Mouse (Mus musculus): ENCODE measurements around the gene Il27.

The Il27 gene

DNA sequence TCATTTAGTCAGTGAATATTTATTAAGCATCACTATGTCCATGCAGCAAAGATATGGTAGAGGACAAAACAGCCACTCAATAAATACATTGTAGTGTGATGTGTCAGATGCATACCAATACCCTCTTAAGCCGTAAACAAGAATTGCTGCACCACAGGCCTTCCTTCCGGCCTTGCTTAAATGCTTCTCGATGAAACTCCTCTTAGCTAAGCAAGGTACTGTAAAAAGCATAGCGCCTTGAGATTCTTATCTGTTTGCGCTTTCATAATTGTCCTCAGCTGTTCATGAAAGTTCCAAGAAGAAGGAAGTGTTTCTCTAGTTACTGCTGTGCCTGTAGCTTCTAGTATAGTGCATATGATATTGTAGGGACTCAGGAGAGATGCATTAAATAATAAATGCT lies 11.9 kb upstream of the Il27 start:
- WGBS = 75% methylated on average over 5 of the region's 5 CpGs

DNA sequence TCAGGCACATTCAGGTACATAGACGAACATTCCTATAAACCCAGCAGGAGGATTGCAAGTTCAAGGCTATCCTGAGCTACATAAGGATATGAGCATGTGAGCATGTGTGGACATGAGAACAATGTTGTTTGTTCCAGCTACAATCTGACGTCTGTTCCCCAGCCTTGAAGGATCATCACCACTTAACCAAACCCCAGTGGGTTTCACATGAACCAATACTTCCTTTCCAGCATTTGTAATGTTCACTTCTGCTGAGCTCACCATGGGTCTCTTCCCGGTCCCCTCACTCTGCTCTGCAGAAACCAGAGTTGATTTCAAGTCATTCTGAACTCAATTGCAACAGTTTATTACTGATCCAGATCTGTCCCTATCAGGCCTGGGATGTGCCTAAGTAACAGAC lies 7.9 kb upstream of the Il27 start:
- WGBS = 85% methylated on average over 3 of the region's 3 CpGs

DNA sequence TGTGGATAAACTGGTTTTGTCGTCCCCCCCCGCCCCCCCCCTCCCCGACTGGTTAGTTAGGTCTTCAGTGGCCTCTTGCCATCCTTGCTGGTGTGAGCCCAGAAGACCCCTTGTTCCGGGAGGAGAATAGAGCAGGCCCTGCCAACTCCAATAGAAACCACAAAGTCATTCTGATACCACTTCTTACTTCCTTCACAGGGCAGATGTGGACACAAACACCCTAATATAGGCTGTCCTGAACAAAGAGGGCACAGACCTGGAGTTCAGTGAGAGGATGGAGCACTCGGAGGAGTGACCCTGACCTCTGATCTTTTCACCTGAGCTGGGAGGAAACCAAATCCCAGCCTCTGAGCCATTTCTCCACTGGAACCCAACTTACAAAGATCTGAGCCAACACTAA lies 7.2 kb upstream of the Il27 start:
- 35% methylated on average over 5 of the region's 5 CpGs for WGBS

DNA sequence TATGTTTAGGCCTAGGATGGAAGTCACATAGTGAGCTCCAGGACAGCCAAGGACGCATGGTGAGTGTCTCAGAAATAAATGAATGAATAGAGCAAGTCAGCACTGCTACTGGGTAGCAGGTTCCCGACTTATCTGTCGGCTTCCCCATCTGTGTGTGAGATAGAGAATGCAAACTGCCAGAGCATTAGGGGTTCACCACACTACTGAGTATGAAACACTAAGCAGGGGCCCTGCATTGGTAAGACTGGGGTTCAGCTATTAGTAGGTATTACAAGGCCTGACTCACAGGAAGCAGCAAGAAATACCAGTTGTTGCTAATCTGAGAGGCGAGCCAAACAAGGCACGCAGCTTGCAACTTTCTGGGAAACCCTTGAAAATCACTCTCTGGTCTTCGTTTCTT lies 4.2 kb upstream of the Il27 start:
- 84% methylated on average over 6 of the region's 6 CpGs for WGBS

DNA sequence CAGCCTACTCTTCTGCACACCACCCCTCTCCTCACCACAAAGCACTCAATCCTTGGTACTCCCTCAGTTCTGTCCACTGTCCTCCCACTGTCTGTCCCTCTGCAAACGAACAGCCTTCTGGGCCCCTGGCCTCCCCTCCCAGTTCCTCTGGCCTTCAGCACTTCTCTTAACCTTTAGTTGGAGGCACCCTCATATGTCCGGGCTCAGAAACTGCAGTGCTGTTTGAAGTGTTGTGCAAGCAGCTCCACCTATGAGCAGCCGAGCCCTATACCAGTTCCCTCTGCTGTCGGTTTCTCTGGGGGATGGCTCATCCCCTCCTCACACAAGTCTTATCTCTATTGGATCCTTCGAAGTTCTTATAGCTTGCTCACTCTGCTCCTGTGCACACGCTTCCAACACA lies 1.7 kb upstream of the Il27 start:
- 80% methylated on average over 6 of the region's 6 CpGs for WGBS

DNA sequence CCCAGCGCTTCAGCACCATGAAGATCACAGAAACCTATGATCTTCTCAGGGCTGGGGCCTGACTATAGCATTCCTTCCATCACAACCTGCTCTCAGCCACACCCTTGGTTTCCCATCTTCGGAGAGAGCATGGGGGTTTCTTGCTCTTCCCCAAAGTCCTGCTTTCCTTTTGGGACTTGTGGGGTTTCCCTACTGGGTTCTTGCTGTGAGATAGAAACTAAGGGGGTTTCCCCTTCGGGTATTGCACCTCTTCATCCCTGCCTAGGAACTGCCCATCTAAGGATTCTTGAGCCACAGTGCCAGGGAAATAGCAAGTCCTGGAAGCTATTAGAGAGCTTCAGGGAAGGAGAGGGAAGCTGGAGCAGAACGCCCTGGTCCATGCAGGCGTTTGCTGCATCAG lies 1.1 kb upstream of the Il27 start:
- 81% methylated on average over 5 of the region's 5 CpGs for WGBS

DNA sequence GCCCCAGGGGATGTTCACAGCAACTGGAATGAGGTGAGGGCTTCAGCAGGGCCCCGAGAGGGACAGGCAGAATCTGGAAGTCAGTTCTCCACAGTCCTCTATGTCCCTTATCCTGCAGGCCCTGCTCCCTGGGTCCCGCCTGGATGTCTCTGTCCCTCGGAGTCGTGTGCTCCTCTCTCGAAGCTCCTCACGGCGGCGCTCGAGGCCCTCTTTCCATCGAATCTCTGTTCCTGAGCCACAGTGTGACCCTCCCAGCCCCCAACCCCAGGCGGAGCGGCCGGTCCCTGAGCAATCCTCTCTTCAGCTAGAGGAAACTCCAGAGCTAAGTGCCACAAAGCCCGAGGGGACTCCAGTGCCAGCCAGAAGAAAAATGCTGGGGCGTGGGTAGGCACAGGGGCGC lies 7.0 kb downstream of the Il27 start:
- WGBS = 23% methylated on average over 16 of the region's 16 CpGs

DNA sequence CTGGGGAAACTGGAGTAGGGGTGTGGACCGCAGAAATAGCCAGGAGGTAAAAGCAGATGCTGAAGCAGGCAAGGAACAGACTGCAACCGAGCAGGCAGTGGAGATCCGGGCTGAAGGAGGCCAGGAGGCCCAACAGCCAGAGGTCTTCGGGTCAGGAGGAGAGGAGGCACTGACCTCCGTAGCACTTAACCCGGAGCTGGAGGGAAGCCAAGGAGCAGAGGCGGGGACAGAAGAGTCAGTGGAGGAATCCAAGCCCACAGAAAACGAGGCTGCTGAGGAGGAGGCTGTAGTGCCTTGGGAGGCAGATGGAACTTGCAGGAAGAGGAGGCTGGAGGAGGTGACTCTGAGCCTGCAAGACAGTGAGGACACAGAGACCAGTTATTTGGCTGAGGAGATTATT lies 7.9 kb downstream of the Il27 start:
- 51% methylated on average over 8 of the region's 8 CpGs for WGBS

DNA sequence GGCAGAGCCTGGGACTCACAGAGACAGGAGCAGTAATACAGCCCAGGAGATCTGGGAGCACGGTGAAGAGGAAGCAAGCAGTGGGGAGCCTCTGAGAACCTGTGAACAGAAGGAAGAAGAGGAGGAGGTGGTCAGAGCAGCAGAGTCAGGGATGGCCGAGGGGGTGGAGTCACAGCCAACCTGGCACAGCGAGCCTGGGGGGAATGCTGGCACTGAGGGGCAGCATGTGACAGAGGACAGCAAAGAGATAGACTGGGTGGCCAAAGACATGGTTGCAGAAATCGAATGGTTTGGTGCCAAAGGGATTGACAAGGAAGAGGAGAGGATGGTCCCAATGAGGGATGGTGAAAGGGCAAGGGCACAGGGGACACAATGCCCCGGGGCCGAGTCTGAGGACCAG lies 9.0 kb downstream of the Il27 start, which contains the start of gene Cln3:
TSS of gene Cln3 (minus strand) at position 101 of the 400 bp plus-strand sequence.
- 71% methylated on average over 6 of the region's 6 CpGs for WGBS

DNA sequence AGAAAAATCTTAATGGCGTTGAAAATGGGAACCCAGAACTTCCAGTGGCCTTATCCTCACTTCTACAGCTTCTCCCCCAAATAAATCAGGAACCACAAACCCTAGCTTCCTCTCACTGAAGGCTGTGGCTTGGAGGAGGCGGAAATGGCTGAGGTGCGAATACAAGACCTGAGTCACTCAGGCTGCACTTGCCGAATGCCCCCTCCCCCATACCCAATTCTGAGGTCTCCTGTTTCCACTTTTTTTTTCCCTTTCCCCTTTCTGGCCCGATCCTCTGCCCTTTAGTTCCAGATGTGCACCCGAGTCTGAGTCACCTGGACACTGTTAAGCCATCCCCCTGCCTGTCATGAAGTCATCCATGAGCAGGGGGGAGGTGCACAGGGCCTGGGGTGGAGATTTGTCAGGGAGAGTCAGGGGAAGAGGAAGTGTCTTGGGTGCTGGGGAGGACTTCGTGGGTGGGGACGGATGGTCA lies 10.2 kb downstream of the Il27 start, which contains the start of gene Apobr:
TSS of gene Apobr (plus strand) at position 437 of the 472 bp plus-strand sequence.
- 75% methylated on average over 8 of the region's 8 CpGs for WGBS

DNA sequence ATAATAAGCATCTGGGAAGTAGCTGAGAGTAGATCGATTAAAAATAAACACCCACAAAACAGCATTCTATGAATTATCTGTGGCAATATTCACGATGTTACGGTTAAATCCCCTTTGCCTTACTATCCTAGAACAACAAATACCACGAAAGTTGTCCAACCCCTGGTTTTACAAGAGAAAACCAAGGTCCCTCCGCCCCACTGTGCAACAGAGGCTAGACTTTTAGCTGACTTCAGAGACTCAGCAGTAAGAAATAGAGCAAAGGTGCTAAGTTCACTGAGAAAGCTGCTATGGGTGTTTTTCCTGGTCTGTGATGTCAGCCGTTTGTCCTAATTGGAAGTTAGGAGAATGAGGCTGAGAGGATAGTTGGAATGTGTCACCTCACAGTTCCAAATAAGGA lies 11.0 kb downstream of the Il27 start:
- WGBS = 56% methylated on average over 6 of the region's 6 CpGs

DNA sequence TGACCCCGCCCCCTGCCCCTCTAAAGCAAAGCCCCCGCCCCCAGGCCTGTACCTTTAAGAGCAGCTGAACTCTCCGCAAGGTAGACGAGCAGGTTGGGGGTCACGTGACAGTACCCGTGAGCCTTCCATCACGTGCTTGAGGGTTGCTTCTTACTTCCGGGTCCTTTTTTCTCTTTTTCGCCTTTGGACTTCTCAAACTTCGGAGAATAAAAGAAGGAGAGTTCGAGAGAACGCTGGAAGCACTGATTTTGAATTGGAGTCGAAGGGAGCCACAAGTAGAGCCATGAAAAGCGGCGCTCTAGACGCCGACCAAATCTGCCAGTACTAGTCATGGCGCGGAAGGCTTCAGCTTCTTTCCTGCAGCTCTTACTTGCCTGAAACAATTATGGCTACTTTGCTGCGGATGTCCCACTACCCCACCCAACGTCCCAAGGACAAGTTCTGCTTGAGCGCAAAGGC lies 11.5 kb downstream of the Il27 start:
- under 1% methylated on average over 22 of the region's 22 CpGs for WGBS

DNA sequence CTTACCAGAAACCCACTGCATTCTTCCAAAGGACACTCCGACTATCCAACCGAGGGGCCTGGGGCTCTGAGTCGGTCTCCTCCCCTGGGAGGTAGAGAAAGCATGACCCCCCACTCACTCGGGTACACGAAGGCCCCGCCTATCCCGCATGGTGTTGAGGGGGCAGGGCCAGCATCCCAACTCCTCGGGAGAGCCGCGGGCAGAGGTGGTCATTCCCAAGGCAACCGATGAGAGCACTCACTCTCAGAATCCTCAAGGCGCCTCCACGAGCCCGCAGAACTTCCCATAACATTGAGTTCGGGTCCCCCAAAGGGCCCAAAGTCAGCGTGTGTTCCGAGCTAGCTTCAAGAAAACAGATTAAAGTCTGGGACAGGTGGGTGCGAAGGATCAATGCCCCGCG lies 12.0 kb downstream of the Il27 start:
- 3% methylated on average over 20 of the region's 20 CpGs for WGBS

DNA sequence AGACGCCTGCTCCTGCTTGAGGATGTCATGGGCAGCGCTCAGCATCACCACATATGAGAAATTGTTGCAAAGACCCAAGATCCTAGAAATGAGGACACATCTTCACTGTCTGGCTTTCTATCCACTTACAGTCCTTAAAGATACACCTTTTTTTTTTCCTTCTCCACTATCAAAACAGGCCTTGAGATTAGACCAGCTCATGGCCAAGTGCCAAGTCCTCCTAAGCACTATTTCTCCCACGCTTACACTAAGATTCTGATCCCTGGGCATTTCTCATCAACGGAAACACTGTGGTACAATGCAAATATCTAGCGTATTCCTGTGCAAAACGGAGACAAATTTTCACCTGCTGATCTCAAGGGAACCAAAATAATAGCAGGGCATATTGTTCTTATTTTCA lies 13.1 kb downstream of the Il27 start:
- WGBS = 72% methylated on average over 6 of the region's 6 CpGs

DNA sequence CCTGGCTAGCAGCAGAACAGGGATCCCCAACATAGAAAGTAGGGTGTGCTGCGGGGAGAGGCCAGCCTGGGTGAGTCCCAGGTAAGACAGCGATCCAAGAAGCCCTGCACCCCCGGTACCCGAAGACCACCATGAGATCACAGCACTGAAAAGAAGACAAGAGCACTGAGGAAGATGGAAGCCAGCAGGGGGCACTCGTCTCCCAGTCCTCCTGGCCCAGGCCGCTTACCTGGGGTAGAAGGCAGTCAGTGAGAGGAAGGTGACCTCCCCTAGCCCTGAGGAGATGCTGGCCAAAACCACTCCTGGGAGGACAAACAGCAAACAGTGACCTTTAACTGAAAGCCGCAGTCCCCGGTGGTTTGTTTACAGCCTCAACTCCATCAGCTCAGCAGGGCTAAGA lies 15.6 kb downstream of the Il27 start:
- WGBS = 70% methylated on average over 8 of the region's 8 CpGs

DNA sequence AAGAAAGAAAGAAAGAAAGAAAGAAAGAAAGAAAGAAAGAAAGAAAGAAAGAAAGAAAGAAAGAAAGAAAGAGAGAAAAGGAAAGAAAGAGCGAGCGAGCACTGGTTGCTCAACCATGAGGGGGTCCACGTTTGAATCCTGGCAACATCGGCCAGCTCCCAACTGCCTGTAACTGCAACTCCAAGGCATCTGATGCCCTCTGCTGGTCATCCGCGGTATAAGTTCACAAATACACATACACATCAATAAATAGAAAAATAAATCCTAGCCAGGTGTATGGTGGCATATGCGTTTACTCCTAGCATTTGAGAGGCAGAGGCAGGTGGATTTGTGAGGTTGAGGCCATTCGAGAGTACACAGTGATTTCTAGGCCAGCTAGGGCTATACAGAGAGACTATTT lies 17.8 kb downstream of the Il27 start:
- 59% methylated on average over 8 of the region's 8 CpGs for WGBS

DNA sequence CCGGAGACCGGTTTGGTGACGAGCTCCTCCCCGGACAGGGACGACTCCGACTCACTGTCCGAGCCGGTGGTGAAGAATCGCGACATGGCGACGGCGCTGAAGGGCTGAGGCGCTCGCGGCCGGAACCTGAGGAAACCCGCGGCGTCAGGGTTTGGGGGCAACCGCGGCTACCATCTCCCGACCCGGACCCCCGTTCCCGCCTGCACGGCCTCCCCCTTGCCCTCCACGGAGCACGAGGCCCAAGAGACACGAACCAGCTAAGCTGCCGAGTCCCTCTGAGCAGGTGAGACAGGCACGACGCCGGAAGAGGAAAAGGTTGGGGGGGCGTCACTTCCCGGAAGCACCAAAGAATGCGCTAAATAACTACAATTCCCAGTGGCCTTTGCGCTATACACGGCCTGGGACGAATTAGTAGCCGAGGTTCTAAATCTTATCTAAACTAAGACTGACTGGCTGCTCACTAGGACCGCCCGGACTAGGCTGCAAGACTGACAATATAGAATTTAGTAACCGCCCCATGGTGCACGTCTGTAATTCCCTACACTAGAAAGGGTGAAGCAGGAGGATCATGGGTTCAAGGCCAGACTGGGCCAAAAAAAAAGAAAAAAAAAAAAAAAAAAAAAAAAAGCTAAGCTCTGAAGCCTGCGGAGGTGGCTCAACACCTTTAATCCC lies 28.5 kb downstream of the Il27 start, which contains the start of gene Eif3c:
TSS of gene Eif3c (minus strand) at position 318 of the 672 bp plus-strand sequence.
- under 1% methylated on average over 46 of the region's 46 CpGs for WGBS

DNA sequence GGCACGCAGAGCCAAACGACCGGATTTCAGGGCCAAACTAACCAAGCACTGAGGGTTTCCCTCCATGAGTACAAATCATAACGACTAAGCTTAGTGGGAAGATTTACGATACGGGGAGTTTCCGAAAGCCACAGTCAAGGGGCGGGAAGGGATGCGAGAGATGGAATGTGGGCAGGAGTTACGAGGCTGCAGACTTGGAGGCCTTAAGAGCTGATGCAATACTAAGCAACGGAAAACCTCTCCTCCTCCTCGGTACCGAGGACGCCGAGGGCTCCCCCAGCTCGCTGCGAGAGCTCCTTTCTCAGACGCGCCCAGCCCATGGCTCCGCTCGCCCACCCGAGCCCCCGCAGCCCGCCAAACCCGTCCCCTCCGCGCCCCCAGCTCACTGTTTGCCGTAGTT lies 29.0 kb downstream of the Il27 start:
- under 1% methylated on average over 28 of the region's 28 CpGs for whole genome bisulfite sequencing

DNA sequence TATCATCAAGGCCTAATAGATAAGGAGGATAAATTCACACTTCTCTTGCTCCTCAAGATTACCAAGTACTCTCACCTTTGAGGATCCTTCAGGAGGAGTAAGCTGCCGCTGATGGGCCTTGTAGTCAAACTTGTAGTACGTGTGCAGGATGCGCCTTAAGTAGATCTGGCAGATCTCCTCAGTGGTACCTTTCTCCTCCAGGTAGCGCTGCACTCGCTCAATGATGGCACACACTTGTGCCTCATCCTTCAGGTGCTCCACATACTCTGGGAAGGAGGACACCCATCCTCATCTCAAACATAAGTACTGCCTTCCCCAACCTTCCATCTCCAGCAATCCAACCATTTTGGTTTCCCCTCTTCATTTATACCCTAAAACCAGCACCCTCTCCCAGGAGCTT lies 38.1 kb downstream of the Il27 start:
- WGBS = 97% methylated on average over 5 of the region's 5 CpGs

DNA sequence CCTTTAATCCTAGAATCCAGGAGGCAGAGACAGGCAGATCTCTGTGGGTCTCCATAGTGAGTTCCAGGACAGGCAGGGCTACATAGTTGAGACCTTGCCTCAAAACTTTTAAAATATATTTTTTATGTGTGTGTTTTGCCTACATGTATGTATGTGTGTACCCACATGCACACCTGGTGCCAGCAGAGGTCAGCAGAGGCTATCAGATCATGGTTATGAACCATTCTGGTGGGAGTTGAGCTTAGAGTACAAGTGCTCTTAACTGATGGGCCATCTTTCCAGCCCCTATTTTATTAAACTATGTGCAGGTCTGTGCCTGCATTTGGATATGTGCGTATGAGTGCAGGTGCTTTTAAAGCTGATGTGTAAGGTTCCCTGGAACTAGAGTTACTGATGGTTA lies 39.9 kb downstream of the Il27 start:
- WGBS = 95% methylated on average over 1 of the region's 1 CpGs

DNA sequence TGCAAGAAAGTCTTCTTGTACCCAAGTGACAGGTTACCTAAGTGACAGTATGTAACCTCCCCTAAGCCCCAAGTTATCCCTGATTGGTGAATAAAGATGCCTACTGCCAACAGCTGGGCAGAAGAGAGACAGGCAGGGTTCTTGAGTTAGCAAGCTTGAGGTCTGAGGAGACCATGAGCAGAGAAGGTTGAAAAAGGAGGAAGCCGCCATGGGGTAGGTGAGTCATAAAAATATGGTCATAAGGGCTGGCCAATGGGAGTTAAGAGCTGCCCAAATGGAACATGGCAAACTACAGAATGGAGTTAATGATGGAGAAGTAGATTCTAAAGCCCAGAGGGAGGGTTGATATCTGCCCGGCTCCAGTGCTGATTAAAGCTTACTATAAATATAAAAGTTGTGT lies 49.1 kb downstream of the Il27 start:
- 80% methylated on average over 2 of the region's 2 CpGs for WGBS

DNA sequence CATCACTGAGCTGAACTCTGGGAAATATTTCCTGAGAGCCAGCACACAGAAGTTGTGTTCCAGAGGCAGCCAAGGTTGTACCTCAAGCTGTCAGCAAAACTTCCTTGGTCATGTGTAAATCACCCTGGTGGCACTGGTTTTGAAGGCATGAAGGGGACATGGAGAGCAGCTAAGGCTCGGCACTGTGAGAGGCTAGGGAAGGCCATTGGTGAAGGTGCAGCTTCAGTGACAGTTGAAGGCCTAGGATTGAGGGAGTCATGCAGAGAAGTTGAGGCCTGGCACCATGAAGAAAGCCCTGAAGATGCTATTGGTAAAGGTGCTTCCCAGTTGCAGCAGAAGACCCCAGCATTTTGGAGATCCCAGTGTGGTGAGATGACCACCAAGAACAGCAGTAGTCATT lies 53.1 kb downstream of the Il27 start:
- 96% methylated on average over 1 of the region's 1 CpGs for WGBS
